Mouse (Mus musculus) lung, embryonic 14.5 days (tissue): Measurements from ENCODE around the gene Prdm10. TPM values are rescaled to one million over a fixed set of nuclear protein-coding genes. Genes with fewer than 3 reads are reported as not detected.

ENCODE experiments used
- ATAC-seq: fragments of 200-750 bp; cut with Nextera tagmentation; 2 replicates; pipeline ENCODE4 v1.8.0; 2017; ENCODE audit warnings: mild to moderate bottlenecking, moderate TSS enrichment, moderate library complexity; ENCODE audit not compliant: insufficient read depth
- DNase-seq: peaks from one replicate; pipeline ENCODE4 v3.0.0-alpha.2; 2015
- H3K27ac ChIP-seq: fragments of 300-500 bp; sonication (generic); 2 replicates; pipeline ENCODE4 v1.5.1; 2014; ENCODE audit warnings: low read depth, mild to moderate bottlenecking, moderate library complexity
- H3K27me3 ChIP-seq: fragments of 300-500 bp; sonication (generic); 2 replicates; pipeline ENCODE4 v1.6.1; 2014; ENCODE audit warnings: low read length, control low read depth; ENCODE audit not compliant: insufficient read depth
- H3K36me3 ChIP-seq: fragments of 300-500 bp; sonication (generic); 2 replicates; pipeline ENCODE4 v1.6.1; 2014; ENCODE audit warnings: control low read depth; ENCODE audit not compliant: insufficient read depth
- H3K4me1 ChIP-seq: fragments of 300-500 bp; sonication (generic); 2 replicates; pipeline ENCODE4 v1.6.1; 2014; ENCODE audit warnings: antibody characterized with exemption, control low read depth; ENCODE audit not compliant: insufficient read depth
- H3K4me2 ChIP-seq: fragments of 300-500 bp; sonication (generic); 2 replicates; pipeline ENCODE4 v1.6.1; 2014; ENCODE audit warnings: mild to moderate bottlenecking
- H3K4me3 ChIP-seq: fragments of 300-500 bp; sonication (generic); 2 replicates; pipeline ENCODE4 v1.5.1; 2014; ENCODE audit warnings: low read depth, low read length
- H3K9ac ChIP-seq: fragments of 300-500 bp; sonication (generic); 2 replicates; pipeline ENCODE4 v1.6.1; 2014
- H3K9me3 ChIP-seq: fragments of 300-500 bp; sonication (generic); 2 replicates; pipeline ENCODE4 v1.6.1; 2016; ENCODE audit warnings: low read depth, low read length, control low read depth
- CTCF ChIP-seq: IDR thresholded peaks from 2 replicates; pipeline ENCODE4 v1.5.1; 2016; ENCODE audit warnings: antibody characterized with exemption, low read depth
- WGBS: fragments of 180-500 bp; shearing (Covaris S2); extraction: QIAGEN DNeasy Blood & Tissue Kit; methylation state at CpG from one replicate; pipeline ENCODE4 v1.1.7; 2014; 5-methylcytosine and 5-hydroxymethylcytosine counted together
- polyA plus RNA-seq: library from polyadenylated mRNA; unstranded; fragments of >200 nt; fragmentation: Nextera tagmentation; extraction: Ambion mirVana; gene quantifications from 2 replicates; pipeline ENCODE4 v1.2.1, GENCODE M21; 2014

The Prdm10 gene
- polyA plus RNA-seq, 1 experiment from 2014 or later, result 6.7 TPM

DNA sequence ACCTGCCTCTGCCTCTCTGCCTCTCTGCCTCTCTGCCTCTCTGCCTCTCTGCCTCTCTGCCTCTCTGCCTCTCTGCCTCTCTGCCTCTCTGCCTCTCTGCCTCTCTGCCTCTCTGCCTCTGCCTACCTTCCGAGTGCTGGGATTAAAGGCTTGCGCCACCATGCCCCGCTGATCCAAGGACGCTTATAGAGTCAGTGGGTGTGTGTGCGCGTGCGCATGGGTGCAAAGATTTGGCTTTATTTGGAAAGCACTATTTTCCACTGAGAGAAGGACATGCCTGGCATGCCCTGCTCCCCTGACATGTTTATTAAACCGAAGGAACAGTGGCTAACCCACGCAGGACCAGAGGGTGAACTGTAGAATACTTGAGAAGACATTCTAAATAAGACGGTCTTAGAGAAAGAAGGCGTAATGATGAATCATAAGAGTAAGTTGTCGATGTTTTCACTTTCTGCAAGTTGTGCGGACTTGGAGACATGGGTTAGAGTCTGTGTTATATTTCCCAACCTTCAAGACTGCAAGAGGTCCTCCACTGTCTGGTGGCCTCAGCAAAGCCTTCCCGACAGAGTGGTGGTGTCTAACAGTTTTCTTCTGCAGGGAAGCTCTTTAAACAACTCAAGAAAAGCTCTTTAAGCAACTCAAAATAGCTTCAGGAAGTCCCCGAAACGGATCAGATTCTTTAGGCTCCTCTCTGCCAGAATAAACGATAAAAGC, 104.6 kb downstream of the Prdm10 start:
- 0 out of 2 replicates have a peak, but pooled peaks cover 9% of the 10 kb centered on the region for H3K36me3 ChIP-seq
- peaks cover 7% of the 10 kb centered on the region for H3K4me1 ChIP-seq
- no peak overlapping the region for H3K4me3 ChIP-seq
- no peak overlapping the region for H3K9ac ChIP-seq
- H3K27me3 ChIP-seq, result no peaks in the 10 kb centered on the region
- no peaks in the 10 kb centered on the region for H3K9me3 ChIP-seq
- TF ChIP-seq CTCF, result no peak
- DNase-seq (no peak), ATAC-seq (no peak)
- H3K4me2 ChIP-seq, result peak overlapping the region; percentile 80; the same call in 1 of the 2 replicates
- WGBS, result 73% methylated on average over 17 of the region's 17 CpGs
- H3K27ac ChIP-seq, result no peak overlapping the region

DNA sequence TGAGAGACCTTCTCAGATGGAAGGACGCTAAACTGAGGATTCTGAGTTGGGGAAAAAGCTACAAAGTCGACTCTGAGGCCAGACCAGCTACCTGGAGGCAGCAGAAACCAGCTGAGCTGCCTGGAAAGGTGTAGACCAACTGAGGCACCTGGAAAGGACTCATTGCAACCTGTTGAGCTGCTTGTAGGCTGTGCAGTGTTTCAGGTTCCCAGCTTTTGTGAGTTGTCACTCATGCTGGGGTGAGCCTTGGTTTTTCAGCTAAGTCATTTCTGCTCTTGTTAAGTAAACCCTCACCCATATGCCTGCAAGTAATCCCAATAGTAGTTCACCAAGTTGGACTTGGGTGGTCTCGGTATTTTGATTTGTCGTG, 105.1 kb downstream of the Prdm10 start:
- Histone ChIP-seq H3K27ac (no peak overlapping the region), H3K4me2 (peak overlapping the region; percentile 80), H3K4me1 (peaks cover 7% of the 10 kb centered on the region), H3K27me3 (no peaks in the 10 kb centered on the region), H3K9ac (peak overlapping the region; percentile 83), H3K4me3 (peak overlapping the region; percentile 92), H3K9me3 (no peaks in the 10 kb centered on the region), H3K36me3 (peaks cover 14% of the 10 kb centered on the region; the same call in 1 of the 2 replicates)
- DNase-seq (no peak), ATAC-seq (peak; percentile 35)
- WGBS, result 19% methylated on average over 4 of the region's 4 CpGs
- TF ChIP-seq CTCF, result no peak

DNA sequence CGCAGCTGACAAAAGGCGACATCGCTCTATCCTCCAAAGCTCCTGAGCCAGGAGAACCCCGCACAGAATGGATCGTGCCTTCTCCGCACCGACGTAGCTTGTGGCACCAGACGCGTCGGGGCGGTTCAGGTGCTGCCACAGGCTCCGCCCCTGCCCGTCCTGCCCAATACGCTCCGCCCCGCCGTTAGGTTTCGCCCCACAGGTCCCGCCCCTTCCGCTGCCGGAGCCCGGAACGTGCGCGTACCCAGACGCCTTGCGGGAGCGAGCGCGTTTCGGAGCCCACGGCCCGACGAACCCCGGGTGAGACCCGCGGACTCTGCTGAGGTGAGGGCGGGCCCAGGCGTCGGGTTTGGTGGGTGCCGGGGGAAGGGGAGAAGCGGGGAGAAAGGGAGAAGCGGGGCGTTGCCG, 105.6 kb downstream of the Prdm10 start, which contains the start of gene Nfrkb:
Gene Nfrkb (plus strand): TSS at position 246 of the 408 bp plus-strand sequence.
- TF ChIP-seq CTCF, result no peak
- under 1% methylated on average over 45 of the region's 46 CpGs for WGBS
- Histone ChIP-seq H3K27ac (peak within 1 kb of the TSS; percentile 12), H3K9me3 (no peaks in the 10 kb centered on the region), H3K36me3 (peaks cover 17% of the 10 kb centered on the region), H3K4me3 (peak within 1 kb of the TSS; percentile 92), H3K9ac (peak within 1 kb of the TSS; percentile 83), H3K4me2 (peak within 1 kb of the TSS; percentile 80), H3K4me1 (peaks cover 7% of the 10 kb centered on the region), H3K27me3 (no peaks in the 10 kb centered on the region)
- DNase-seq, result peak; percentile 97
- ATAC-seq, result peak; percentile 96

DNA sequence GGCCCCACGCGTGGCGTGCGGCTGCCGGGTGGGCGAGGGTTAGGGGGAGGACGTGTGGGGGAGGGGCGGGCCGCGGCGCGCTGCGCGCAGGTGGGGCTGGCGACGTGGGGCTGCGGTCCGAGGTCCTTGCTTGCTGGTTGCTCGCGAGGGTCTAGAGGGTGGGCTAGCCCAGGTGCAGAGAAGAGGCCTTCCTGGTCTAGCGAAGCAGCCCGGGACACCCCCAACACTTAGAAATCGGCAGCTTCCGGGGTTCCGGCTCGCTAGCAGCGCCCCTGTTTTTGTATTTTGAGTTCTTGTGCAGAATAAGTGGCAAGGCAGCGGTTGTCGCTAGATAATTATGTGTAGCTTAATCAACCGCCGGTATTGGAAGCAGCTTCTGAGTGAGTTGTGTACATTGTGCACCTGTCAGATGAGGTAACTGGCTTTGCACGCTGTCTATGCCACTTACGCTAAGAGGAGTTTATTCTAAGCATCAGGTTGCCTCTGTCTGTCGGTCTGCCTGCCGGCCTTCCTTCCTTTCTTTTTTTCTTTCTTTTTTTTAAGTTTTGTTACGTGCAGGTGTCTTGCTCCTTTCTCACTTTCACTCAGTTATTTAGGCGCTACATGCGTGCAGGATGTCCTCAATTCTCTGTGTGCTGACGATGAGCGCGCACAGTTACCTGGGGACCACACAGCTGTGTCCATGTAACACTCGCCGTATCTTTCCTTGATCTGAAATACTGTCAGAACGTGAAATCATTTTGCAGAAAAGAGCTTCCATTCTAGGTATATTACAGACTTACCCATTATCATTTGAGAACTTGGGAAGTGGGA, 106.2 kb downstream of the Prdm10 start:
- peak overlapping the region; percentile 12 for H3K27ac ChIP-seq
- H3K4me3 ChIP-seq, result peak overlapping the region; percentile 92
- peak overlapping the region; percentile 80 for H3K4me2 ChIP-seq
- peak overlapping the region; percentile 83 for H3K9ac ChIP-seq
- DNase-seq (peak; percentile 38), ATAC-seq (peak; percentile 79)
- no peak for TF ChIP-seq CTCF
- peaks cover 24% of the 10 kb centered on the region for H3K36me3 ChIP-seq
- peaks cover 7% of the 10 kb centered on the region for H3K4me1 ChIP-seq
- no peaks in the 10 kb centered on the region for H3K9me3 ChIP-seq
- WGBS, result 7% methylated on average over 44 of the region's 44 CpGs
- no peaks in the 10 kb centered on the region for H3K27me3 ChIP-seq

DNA sequence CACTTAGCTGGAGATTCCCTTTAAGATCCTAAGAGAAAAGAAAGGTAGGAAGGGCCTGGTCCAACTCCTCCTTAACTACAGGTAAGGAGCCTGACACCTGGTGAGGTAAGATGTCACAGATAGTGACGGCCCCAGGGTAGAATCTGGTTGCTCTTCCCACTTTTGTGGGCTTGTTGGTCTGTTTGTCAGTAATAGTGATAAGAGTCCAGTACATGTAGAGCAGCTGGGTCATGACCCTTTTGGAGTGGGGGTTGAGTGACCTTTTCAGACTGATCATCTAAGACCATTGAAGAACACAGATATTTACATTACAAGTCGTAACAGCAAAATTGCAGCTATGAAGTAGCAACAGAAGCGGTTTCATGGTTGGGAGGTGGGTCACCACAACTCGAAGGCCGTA, 106.9 kb downstream of the Prdm10 start:
- no peak for DNase-seq
- Histone ChIP-seq H3K36me3 (peaks cover 30% of the 10 kb centered on the region), H3K27ac (no peak overlapping the region), H3K9me3 (no peaks in the 10 kb centered on the region), H3K4me3 (peak overlapping the region; percentile 92; the same call in 1 of the 2 replicates), H3K9ac (no peak overlapping the region), H3K27me3 (no peaks in the 10 kb centered on the region), H3K4me2 (peak overlapping the region; percentile 80), H3K4me1 (peaks cover 7% of the 10 kb centered on the region)
- WGBS, result 69% methylated on average over 5 of the region's 5 CpGs
- ATAC-seq, result no peak
- TF ChIP-seq CTCF, result no peak

DNA sequence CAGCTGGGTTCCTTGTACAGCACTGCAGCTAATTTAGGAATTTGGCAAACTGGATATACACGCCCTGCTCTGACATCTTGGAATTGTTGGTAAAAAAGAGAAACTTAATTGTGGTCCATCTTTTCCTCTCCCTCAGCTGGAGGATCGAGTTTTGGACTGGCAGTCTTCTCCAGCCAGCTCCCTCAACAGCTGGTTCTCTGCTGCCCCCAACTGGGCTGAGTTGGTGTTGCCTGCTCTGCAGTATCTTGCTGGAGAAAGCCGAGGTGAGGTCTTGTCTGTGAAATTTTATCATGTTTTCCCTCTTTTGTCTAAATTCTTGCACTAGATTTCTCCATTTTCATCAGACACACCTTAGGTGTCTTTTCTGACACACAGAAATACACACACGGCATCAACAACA, 120.1 kb downstream of the Prdm10 start:
- H3K36me3 ChIP-seq, result peaks cover 97% of the 10 kb centered on the region
- H3K4me3 ChIP-seq, result no peak overlapping the region
- H3K4me1 ChIP-seq, result no peaks in the 10 kb centered on the region
- ATAC-seq, result no peak
- H3K4me2 ChIP-seq, result no peak overlapping the region
- H3K27ac ChIP-seq, result no peak overlapping the region
- no peaks in the 10 kb centered on the region for H3K27me3 ChIP-seq
- peak; percentile 90 for DNase-seq
- no peaks in the 10 kb centered on the region for H3K9me3 ChIP-seq
- 46% methylated on average over 4 of the region's 4 CpGs for WGBS
- no peak overlapping the region for H3K9ac ChIP-seq
- TF ChIP-seq CTCF, result peak; percentile 85

DNA sequence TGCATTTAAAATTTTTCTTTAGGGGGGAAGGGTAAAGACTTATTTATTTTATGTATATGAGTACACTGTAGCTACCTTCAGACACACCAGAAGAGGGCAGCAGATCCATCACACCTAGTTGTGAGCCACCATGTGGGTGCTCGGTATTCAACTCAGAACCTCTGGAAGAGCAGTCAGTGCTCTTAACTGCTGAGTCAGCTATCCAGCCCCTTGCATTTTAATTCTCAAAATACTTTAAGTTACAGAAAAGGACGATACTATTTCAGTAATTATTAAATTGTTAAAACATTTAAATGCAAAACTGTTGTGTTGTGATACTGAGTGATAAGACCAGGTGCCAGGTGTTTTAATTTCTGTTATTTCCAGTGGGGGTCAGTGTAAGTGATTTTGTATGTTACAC, 124.0 kb downstream of the Prdm10 start:
- no peak for TF ChIP-seq CTCF
- DNase-seq (no peak), ATAC-seq (no peak)
- Histone ChIP-seq H3K9me3 (no peaks in the 10 kb centered on the region), H3K27ac (no peak overlapping the region), H3K36me3 (peaks cover 82% of the 10 kb centered on the region), H3K9ac (no peak overlapping the region), H3K4me1 (no peaks in the 10 kb centered on the region), H3K27me3 (no peaks in the 10 kb centered on the region), H3K4me2 (no peak overlapping the region), H3K4me3 (no peak overlapping the region)
- WGBS, result 82% methylated on average over 2 of the region's 2 CpGs
